Mouse (Mus musculus) cerebellum, postnatal 14 days (tissue): ENCODE data around the gene Arnt.
A peak's percentile ranks its signal among the peaks of the same experiment; 100 is the strongest.

ENCODE experiments used
- DNase-seq, 2 experiments: peaks; one replicate each; pipeline ENCODE4 v3.0.0; 2021; ENCODE audit warnings: mixed read lengths in 2 of 2

Arnt gene

GRCm38 (mm10) chr3:95457758-95458157 is 23.6 kb downstream of the Arnt start:
- DNase-seq = no peak

GRCm38 (mm10) chr3:95459381-95459780 is 25.2 kb downstream of the Arnt start:
- DNase-seq = no peak

DNA sequence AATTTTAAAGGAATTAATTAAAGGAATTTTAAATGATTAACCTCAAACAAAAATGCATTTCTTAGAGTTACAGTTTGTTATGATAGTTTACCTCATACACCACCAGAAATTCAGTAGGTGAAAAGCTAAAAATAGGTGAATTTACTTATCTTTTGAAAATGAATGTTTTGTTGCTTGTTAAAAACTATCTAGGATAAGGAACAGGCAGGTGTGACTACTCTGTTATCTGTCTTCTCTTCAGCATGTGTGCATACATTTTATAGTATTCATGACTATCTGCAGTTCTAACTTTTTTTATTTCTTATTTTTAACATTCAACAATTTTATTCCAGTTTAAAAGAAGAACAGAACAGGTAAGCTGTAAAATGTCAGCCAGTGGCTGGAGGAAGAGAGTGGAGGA is 29.7 kb downstream of the Arnt start:
- DNase-seq = no peak

DNA sequence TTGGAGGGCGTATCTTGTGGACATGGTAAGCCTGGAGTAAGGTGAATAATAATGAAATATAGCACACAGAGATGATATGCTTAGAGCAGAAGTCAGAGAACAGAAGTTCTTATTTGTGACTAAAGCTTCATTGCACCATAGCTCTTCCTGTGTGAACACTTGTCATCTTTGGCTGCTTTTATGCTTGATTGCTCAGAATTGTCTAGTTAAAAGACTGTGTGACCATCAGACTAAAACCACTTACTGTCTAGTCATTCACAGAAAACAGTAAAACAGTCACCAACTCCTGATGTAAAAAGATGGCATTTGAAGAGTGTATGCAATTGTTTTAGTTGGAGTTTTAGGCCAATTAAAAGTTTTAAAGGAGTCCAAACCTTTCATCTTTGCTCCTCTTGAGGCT is 44.8 kb downstream of the Arnt start:
- DNase-seq = no peak

GRCm38 (mm10) chr3:95486421-95486820 is 52.2 kb downstream of the Arnt start:
- no peak for DNase-seq

- no peak for DNase-seq
These were observed 54.5 kb downstream of the Arnt start for GRCm38 (mm10) chr3:95488679-95489078.

DNA sequence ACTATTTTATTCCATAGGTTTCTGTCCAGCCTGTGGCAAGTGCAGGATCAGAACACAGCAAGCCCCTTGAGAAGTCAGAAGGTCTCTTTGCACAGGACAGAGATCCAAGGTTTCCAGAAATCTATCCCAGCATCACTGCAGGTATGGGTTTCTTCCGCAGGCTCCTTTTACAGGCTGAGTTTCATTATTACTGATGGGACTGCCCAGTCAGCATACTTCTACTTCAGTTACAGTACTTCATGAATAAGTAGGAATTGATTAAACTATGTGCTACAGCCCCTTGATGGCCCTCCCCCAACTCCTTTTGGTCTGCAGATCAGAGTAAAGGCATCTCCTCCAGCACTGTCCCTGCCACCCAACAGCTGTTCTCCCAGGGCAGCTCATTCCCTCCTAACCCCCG is 56.0 kb downstream of the Arnt start:
- no peak for DNase-seq

DNA sequence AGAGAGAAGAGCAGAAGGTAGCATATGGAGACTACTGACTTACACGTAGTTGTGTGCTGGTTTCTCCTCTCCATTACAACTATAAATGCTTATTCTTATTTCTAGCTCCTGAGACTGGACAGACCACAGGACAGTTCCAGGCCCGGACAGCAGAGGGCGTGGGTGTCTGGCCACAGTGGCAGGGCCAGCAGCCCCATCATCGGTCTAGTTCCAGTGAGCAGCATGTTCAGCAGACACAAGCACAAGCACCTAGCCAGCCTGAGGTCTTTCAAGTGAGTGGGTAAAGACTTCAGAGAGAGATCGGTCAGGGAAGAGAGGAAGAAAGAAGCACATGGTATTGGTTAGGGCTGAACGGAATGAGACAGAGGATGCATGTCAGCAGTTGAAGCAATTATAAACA is 60.2 kb downstream of the Arnt start:
- DNase-seq = peak; percentile 78 to 84

DNA sequence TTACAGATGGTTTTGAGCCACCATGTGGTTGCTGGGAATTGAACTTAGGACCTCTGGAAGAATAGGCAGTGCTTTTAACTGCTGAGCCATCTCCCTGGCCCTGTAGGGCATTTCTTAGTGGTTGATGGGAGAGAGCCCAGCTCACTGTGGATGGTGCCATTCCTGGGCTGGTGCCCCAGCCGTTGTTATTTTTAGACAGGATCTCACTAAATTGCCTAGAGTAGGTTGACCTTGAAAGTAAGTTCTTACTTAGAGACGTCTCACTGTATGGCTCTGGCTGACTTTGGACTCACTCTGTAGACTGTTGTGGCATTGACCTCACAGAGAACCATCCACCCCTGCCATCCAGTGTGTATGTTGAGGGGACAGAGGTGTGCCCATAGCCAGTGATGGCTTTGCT is 64.0 kb downstream of the Arnt start:
- DNase-seq = no peak

- DNase-seq = no peak
These were observed 64.8 kb downstream of the Arnt start, which contains the start of gene Ctsk for GRCm38 (mm10) chr3:95499024-95499423. Gene Ctsk, plus strand, starts transcription at chr3:95499256.

- DNase-seq = no peak
These were observed 65.4 kb downstream of the Arnt start for GRCm38 (mm10) chr3:95499496-95500140.

- no peak for DNase-seq
These were observed 68.1 kb downstream of the Arnt start for GRCm38 (mm10) chr3:95502312-95502711.

DNA sequence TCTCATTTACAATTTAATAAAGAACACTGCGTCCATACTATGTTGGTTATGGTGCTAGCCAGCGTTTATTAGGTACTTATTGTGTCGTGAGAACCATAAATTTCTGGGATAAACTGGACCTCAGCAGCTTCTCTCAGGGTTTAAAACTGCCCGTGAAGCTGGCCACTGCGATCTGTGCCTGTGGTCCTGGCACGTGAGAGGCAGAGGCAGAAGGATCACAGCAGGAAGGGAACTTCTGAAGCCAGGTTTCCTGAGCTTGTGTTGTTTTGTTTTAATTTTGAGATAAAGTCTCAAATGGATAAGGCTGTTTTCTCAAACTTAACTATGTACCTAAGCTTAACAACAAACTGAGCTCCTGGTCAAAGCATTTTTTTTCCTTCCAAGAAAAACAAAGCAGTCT is 75.2 kb downstream of the Arnt start:
- peak; percentile 81 to 87 for DNase-seq

- no peak for DNase-seq
These were observed 77.5 kb downstream of the Arnt start for GRCm38 (mm10) chr3:95511611-95512180.

GRCm38 (mm10) chr3:95516614-95517041 is 82.4 kb downstream of the Arnt start:
- DNase-seq = no peak

- DNase-seq = peak; percentile 84 to 85
These were observed 83.3 kb downstream of the Arnt start for GRCm38 (mm10) chr3:95517493-95517898.

- DNase-seq = no peak
These were observed 84.7 kb downstream of the Arnt start for GRCm38 (mm10) chr3:95518891-95519290.

GRCm38 (mm10) chr3:95519315-95519714 is 85.1 kb downstream of the Arnt start:
- no peak for DNase-seq

- no peak for DNase-seq
These were observed 85.9 kb downstream of the Arnt start for GRCm38 (mm10) chr3:95520100-95520499.

DNA sequence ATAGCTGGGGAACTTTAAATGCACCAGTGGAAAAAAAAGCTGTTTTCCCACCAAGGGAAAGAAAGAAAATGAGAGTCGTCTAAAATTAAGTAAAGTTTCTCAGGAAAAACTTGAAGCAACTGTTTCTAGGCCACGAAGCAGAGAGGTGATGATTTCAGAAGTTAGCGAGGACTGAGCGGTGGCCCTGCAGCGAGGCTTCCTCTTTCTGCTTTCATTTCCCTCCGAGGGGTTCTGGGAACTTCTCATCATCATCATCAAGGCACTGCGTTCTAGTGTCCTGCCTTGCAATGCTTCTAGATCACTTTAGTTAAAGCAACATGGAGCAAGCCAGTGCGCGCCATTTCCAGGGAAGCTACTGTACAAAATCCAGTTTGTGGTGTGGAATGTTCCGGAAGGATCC is 87.0 kb downstream of the Arnt start:
- DNase-seq = no peak

GRCm38 (mm10) chr3:95523662-95524061 is 89.5 kb downstream of the Arnt start:
- no peak for DNase-seq

GRCm38 (mm10) chr3:95524673-95525072 is 90.5 kb downstream of the Arnt start:
- DNase-seq = no peak

DNA sequence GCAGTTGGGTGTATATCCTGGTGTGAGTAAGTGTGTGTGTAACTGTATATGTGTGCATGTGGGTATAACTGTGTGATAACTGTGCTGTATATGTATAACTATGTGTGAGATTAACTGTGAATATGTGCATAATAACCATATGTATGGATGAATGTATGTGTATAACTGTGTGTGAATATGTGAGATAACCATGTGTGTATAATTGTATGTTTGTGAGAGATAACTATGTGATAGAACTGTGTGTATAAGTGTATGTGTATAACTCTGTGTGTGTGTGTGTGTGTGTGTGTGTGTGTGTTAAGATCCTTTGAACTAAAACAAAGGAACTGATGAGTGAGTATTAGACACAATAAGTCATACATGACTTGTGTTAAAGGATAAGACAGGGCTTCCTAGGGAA is 91.9 kb downstream of the Arnt start:
- no peak for DNase-seq

GRCm38 (mm10) chr3:95526622-95527211 is 92.5 kb downstream of the Arnt start, which contains the start of gene Ctss:
Gene Ctss, plus strand, starts transcription at chr3:95526786.
- no peak for DNase-seq
